Mouse (Mus musculus): ENCODE measurements around the gene Btbd35f13. TPM values are rescaled to one million over a fixed set of nuclear protein-coding genes. Genes with fewer than 3 reads are reported as not detected.
"Not testable (repeated sequence)": the region's sequence is repeated elsewhere in the genome, so short reads cannot be mapped to it uniquely, and the experiment has no call there.

Btbd35f13 gene
- polyA plus RNA-seq (2012; rRNA removed), result not detected in 2 replicates

- 68% methylated on average over 3 of the region's 3 CpGs for WGBS
- not testable (repeated sequence) for H3K36me3 ChIP-seq (ENCODE audit: control insufficient read depth, insufficient read depth, low read length); H3K4me3 ChIP-seq (ENCODE audit: insufficient read depth, low read depth, low read length); H3K27ac ChIP-seq (ENCODE audit: insufficient read depth, low read depth, low read length); DNase-seq; H3K4me1 ChIP-seq (ENCODE audit: control insufficient read depth, insufficient read depth, low read length); H3K27me3 ChIP-seq (replicated peaks; ENCODE audit: control insufficient read depth, insufficient read depth, low read length)
Measured at GRCm38 (mm10) chrX:33656872-33657271, at the start of gene Btbd35f13. Gene Btbd35f13, plus strand, starts transcription at chrX:33657172.

DNA sequence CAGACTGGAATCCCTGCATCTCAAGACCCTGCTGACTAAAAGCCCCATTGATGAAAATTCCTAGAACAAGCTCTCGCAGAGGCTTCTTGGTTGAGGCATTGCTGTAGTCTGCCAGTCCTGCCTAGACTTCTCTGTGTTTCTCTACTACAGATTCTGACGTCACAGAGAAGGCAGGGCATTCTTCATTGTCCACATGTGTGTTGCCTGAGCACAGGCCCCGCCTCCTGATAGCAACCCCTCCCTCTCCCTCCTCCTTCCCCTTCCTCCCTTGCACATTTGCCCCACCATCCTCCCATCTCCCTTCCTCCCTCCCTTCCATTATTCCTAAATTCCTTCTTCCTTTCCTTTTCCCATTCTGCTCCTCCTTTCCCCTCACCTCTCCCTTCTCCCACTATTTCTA is 45.3 kb downstream of the Btbd35f13 start, which contains the start of gene Btbd35f14:
TSS of gene Btbd35f14 (minus strand) at position 101 of the 400 bp plus-strand sequence.
- WGBS, result no CpG with 5 or more reads among the region's 3 CpGs
- H3K4me1 ChIP-seq (ENCODE audit: control insufficient read depth, insufficient read depth, low read length); H3K27ac ChIP-seq (ENCODE audit: insufficient read depth, low read depth, low read length); H3K4me3 ChIP-seq (ENCODE audit: insufficient read depth, low read depth, low read length); DNase-seq; H3K27me3 ChIP-seq (replicated peaks; ENCODE audit: control insufficient read depth, insufficient read depth, low read length); H3K36me3 ChIP-seq (ENCODE audit: control insufficient read depth, insufficient read depth, low read length): not testable (repeated sequence)

Other genes with a start within 250 kb of the Btbd35f13 start
- not detected in 2 replicates for gene Btbd35f15, start 79.9 kb upstream of the Btbd35f13 start, polyA plus RNA-seq (2012; rRNA removed)
- not detected in 2 replicates for gene Btbd35f14, start 45.2 kb downstream of the Btbd35f13 start, polyA plus RNA-seq (2012; rRNA removed)

Measured in kidney, adult 2 months (tissue).